Mouse (Mus musculus) embryonic fibroblast, embryonic 13.5 days (primary cell): ENCODE measurements around the gene Timmdc1.

Experiments used
- CTCF ChIP-seq: IDR thresholded peaks from 2 replicates; pipeline ENCODE4 v1.5.1; 2011; ENCODE audit warnings: mild to moderate bottlenecking, control low read depth, low read length, moderate library complexity, borderline replicate concordance; ENCODE audit not compliant: insufficient read depth
- POLR2A ChIP-seq: IDR thresholded peaks from 2 replicates; pipeline ENCODE4 v1.6.1; 2011; ENCODE audit warnings: low read depth, mild to moderate bottlenecking, control low read depth, low read length, moderate library complexity

DNA sequence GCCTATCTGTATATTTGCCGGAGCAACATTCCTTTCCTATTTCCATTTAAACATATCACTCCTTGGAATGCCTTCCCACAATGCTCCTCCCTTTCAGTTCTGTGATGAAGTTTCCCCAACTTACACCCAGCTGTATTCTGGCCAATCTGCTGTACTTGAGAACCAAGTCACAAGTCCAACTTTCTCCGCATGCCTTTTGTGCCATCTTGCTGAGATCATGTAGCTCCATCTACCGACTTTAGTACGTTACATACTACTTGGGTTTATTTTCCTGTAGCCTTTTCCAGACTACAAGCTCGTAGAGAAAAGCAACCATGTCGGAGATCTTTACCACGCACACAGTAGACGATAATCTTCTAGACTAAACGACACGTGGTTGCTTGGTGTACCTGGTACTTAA, 28.6 kb downstream of the Timmdc1 start:
- TF ChIP-seq CTCF (no peak), POLR2A (no peak)
